Mouse (Mus musculus): ENCODE results near the gene Tmem232. TPM values are rescaled to one million over a fixed set of nuclear protein-coding genes. Genes with fewer than 3 reads are reported as not detected.
A peak's percentile ranks its signal among the peaks of the same experiment; 100 is the strongest.
"Not testable (repeated sequence)": the region's sequence is repeated elsewhere in the genome, so short reads cannot be mapped to it uniquely, and the experiment has no call there.

The Tmem232 gene
- total RNA-seq, 2 experiments from 2014 or later = 1.1 to 1.3 TPM

GRCm38 (mm10) chr17:65536156-65536555 is 4.4 kb downstream of the Tmem232 start:
- DNase-seq (ENCODE audit: low spot score in 2 of 2) = peak; percentile 31 to 33

- DNase-seq (ENCODE audit: low spot score in 2 of 2) = not testable (repeated sequence)
These were observed 8.2 kb downstream of the Tmem232 start for GRCm38 (mm10) chr17:65532381-65532780.

- no peak for DNase-seq (ENCODE audit: low spot score in 2 of 2)
These were observed 13.1 kb downstream of the Tmem232 start for GRCm38 (mm10) chr17:65527529-65527928.

- no peak for DNase-seq (ENCODE audit: low spot score in 2 of 2)
These were observed 27.1 kb downstream of the Tmem232 start for GRCm38 (mm10) chr17:65513517-65513916.

GRCm38 (mm10) chr17:65484654-65485053 is 55.9 kb downstream of the Tmem232 start:
- DNase-seq (ENCODE audit: low spot score in 2 of 2) = no peak

GRCm38 (mm10) chr17:65476747-65477146 is 63.8 kb downstream of the Tmem232 start:
- DNase-seq (ENCODE audit: low spot score in 2 of 2) = no peak

GRCm38 (mm10) chr17:65450818-65451217 is 89.8 kb downstream of the Tmem232 start:
- no peak for DNase-seq (ENCODE audit: low spot score in 2 of 2)

- not testable (repeated sequence) for DNase-seq (ENCODE audit: low spot score in 2 of 2)
These were observed 102.7 kb downstream of the Tmem232 start for GRCm38 (mm10) chr17:65437906-65438305.

GRCm38 (mm10) chr17:65419124-65419523 is 121.5 kb downstream of the Tmem232 start:
- DNase-seq (ENCODE audit: low spot score in 2 of 2) = no peak

- DNase-seq (ENCODE audit: low spot score in 2 of 2) = no peak
These were observed 135.3 kb downstream of the Tmem232 start for GRCm38 (mm10) chr17:65405309-65405708.

- peak; percentile 13 to 25 for DNase-seq (ENCODE audit: low spot score in 2 of 2)
These were observed 139.7 kb downstream of the Tmem232 start for GRCm38 (mm10) chr17:65400914-65401313.

GRCm38 (mm10) chr17:65384411-65384962 is 156.1 kb downstream of the Tmem232 start:
- no peak for DNase-seq (ENCODE audit: low spot score in 2 of 2)

- DNase-seq (ENCODE audit: low spot score in 2 of 2) = peak; percentile 21 to 33
These were observed 170.4 kb downstream of the Tmem232 start for GRCm38 (mm10) chr17:65370034-65370780.

- no peak for DNase-seq (ENCODE audit: low spot score in 2 of 2)
These were observed 174.9 kb downstream of the Tmem232 start for GRCm38 (mm10) chr17:65365535-65366254.

GRCm38 (mm10) chr17:65351836-65352235 is 188.7 kb downstream of the Tmem232 start:
- DNase-seq (ENCODE audit: low spot score in 2 of 2) = no peak

GRCm38 (mm10) chr17:65340016-65340415 is 200.6 kb downstream of the Tmem232 start:
- DNase-seq (ENCODE audit: low spot score in 2 of 2) = no peak

- no peak for DNase-seq (ENCODE audit: low spot score in 2 of 2)
These were observed 209.8 kb downstream of the Tmem232 start for GRCm38 (mm10) chr17:65330759-65331158.

- peak; percentile 31 to 49 for DNase-seq (ENCODE audit: low spot score in 2 of 2)
These were observed 215.3 kb downstream of the Tmem232 start for GRCm38 (mm10) chr17:65325249-65325648.

GRCm38 (mm10) chr17:65320623-65321022 is 220.0 kb downstream of the Tmem232 start:
- no peak for DNase-seq (ENCODE audit: low spot score in 2 of 2)

GRCm38 (mm10) chr17:65299946-65300345 is 240.6 kb downstream of the Tmem232 start:
- DNase-seq (ENCODE audit: low spot score in 2 of 2) = no peak

- DNase-seq (ENCODE audit: low spot score in 2 of 2) = peak in 1 of 2 experiments; percentile 11
These were observed 242.8 kb downstream of the Tmem232 start for GRCm38 (mm10) chr17:65297831-65298230.

GRCm38 (mm10) chr17:65252160-65252559 is 288.4 kb downstream of the Tmem232 start:
- peak; percentile 16 to 28 for DNase-seq (ENCODE audit: low spot score in 2 of 2)
